Mouse (Mus musculus) limb, embryonic 11.5 days (tissue): ENCODE data around the gene Dnajc14. TPM values are rescaled to one million over a fixed set of nuclear protein-coding genes. Genes with fewer than 3 reads are reported as not detected.

Experiments
- ATAC-seq: fragments of 200-750 bp; cut with Nextera tagmentation; 2 replicates; pipeline ENCODE4 v1.8.0; 2017; ENCODE audit warnings: low read depth; ENCODE audit not compliant: insufficient number of reproducible peaks, low FRiP score, low TSS enrichment
- DNase-seq: peaks from one replicate; pipeline ENCODE4 v3.0.0-alpha.2; 2015; ENCODE audit warnings: low spot score
- H3K27ac ChIP-seq: fragments of 300-500 bp; sonication (generic); replicated peaks from 2 replicates; pipeline ENCODE4 v1.5.1; 2014; ENCODE audit warnings: low read depth, mild to moderate bottlenecking, low read length
- H3K27me3 ChIP-seq: fragments of 300-500 bp; sonication (generic); 2 replicates; pipeline ENCODE4 v1.6.1; 2014; ENCODE audit warnings: mild to moderate bottlenecking, low read length, mixed read lengths; ENCODE audit not compliant: control insufficient read depth, insufficient read depth
- H3K36me3 ChIP-seq: fragments of 300-500 bp; sonication (generic); 2 replicates; pipeline ENCODE4 v1.6.1; 2014; ENCODE audit warnings: mild to moderate bottlenecking, low read length, moderate library complexity, mixed read lengths; ENCODE audit not compliant: control insufficient read depth, insufficient read depth
- H3K4me1 ChIP-seq: fragments of 300-500 bp; sonication (generic); 2 replicates; pipeline ENCODE4 v1.6.1; 2014; ENCODE audit warnings: low read length, mixed read lengths; ENCODE audit not compliant: control insufficient read depth, insufficient read depth
- H3K4me2 ChIP-seq: fragments of 300-500 bp; sonication (generic); 2 replicates; pipeline ENCODE4 v1.6.1; 2014; ENCODE audit warnings: low read depth, mild to moderate bottlenecking, moderate library complexity; ENCODE audit not compliant: severe bottlenecking
- H3K4me3 ChIP-seq: fragments of 300-500 bp; sonication (generic); 2 replicates; pipeline ENCODE4 v1.5.1; 2014; ENCODE audit warnings: low read depth, low read length
- H3K9ac ChIP-seq: fragments of 300-500 bp; sonication (generic); 2 replicates; pipeline ENCODE4 v1.6.1; 2014; ENCODE audit warnings: mild to moderate bottlenecking, low read length
- H3K9me3 ChIP-seq: fragments of 300-500 bp; sonication (generic); 2 replicates; pipeline ENCODE4 v1.6.1; 2016; ENCODE audit warnings: low read length; ENCODE audit not compliant: control insufficient read depth
- WGBS: fragments of 180-500 bp; shearing (Covaris S2); extraction: QIAGEN DNeasy Blood & Tissue Kit; methylation state at CpG from one replicate; pipeline ENCODE4 v1.1.7; 2014; 5-methylcytosine and 5-hydroxymethylcytosine counted together
- polyA plus RNA-seq: library from polyadenylated mRNA; unstranded; fragments of >200 nt; fragmentation: Nextera tagmentation; extraction: Ambion mirVana; gene quantifications from 2 replicates; pipeline ENCODE4 v1.2.1, GENCODE M21; 2014

The Dnajc14 gene
- polyA plus RNA-seq, 1 experiment from 2014 or later: 33.3 TPM

GRCm38 (mm10) chr10:128823821-128824220 lies 20.0 kb downstream of the Dnajc14 start:
- no peak overlapping the region for H3K27ac ChIP-seq
- peaks cover 2% of the 10 kb centered on the region; the same call in 1 of the 2 replicates for H3K36me3 ChIP-seq
- DNase-seq: no peak
- no peaks in the 10 kb centered on the region for H3K9me3 ChIP-seq
- 0 out of 2 replicates have a peak, but pooled peaks cover 3% of the 10 kb centered on the region for H3K4me1 ChIP-seq
- H3K4me3 ChIP-seq: no peak overlapping the region
- WGBS: 97% methylated on average over 9 of the region's 9 CpGs
- no peak for ATAC-seq
- no peak overlapping the region for H3K9ac ChIP-seq
- no peak overlapping the region for H3K4me2 ChIP-seq
- no peaks in the 10 kb centered on the region for H3K27me3 ChIP-seq

DNA sequence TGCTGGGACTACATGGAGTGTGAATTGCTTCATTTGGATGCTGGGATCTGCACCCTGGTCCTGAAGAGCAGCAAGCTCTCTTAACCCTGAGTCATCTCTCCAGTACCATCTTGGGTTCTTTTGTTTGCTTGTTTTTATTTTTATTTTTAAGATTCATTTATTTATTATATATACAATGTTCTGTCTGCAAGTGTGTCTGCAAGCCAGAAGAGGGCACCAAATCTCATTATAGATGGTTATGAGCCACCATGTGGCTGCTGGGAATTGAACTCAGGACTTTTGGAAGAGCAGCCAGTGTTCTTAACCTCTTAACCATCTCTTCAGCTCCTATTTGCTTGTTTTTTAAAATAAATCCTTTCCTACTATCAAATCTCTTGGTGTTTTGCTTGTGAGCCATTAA lies 33.5 kb downstream of the Dnajc14 start:
- ATAC-seq (no peak), DNase-seq (no peak)
- no peaks in the 10 kb centered on the region for H3K4me1 ChIP-seq
- H3K36me3 ChIP-seq: peaks cover 19% of the 10 kb centered on the region; the same call in 1 of the 2 replicates
- H3K4me2 ChIP-seq: no peak overlapping the region
- no peak overlapping the region for H3K4me3 ChIP-seq
- no peak overlapping the region for H3K9ac ChIP-seq
- no peaks in the 10 kb centered on the region for H3K9me3 ChIP-seq
- no peaks in the 10 kb centered on the region for H3K27me3 ChIP-seq
- H3K27ac ChIP-seq: no peak overlapping the region

DNA sequence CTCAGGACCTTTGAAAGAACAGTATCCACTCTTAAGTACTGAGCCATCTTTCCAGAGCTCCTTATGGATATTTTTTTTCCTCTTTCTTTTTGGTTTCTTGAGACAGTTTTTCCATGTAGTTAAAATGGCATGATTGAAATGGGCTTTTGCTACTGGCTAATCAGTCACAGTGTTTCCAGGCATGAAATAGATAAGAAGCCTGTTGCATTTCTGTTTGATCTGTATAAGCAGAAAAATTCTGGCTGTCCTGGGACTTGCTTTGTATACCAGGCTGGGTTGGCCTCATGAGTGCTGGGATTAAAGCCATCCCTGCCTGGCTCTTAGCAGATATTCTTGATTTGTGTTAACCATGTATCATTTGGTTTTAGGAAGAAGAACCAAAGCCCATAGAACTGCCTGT lies 35.6 kb downstream of the Dnajc14 start:
- ATAC-seq: no peak
- Histone ChIP-seq H3K27me3 (no peaks in the 10 kb centered on the region), H3K4me1 (no peaks in the 10 kb centered on the region), H3K36me3 (peaks cover 11% of the 10 kb centered on the region; the same call in 1 of the 2 replicates), H3K9ac (no peak overlapping the region), H3K9me3 (no peaks in the 10 kb centered on the region), H3K4me2 (no peak overlapping the region), H3K4me3 (no peak overlapping the region), H3K27ac (no peak overlapping the region)
- DNase-seq: no peak

DNA sequence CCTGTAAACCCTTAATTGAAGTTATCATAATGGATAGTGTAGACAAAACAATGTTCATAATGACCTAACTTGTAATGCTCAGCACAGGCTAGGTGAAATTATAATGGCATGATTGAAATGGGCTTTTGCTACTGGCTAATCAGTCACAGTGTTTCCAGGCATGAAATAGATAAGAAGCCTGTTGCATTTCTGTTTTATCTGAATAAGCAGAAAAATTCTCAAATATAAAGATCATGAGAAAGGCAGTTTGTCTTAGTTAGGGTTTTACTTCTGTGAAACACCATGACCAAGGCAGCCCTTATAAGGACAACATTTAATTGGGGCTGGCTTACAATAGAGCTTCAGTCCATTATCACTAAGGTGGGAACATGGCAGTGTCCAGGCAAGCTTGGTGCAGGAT lies 36.8 kb downstream of the Dnajc14 start:
- ATAC-seq: no peak

GRCm38 (mm10) chr10:128843260-128843659 lies 39.4 kb downstream of the Dnajc14 start:
- Histone ChIP-seq H3K4me1 (0 out of 2 replicates have a peak, but pooled peaks cover 5% of the 10 kb centered on the region), H3K4me3 (no peak overlapping the region), H3K27ac (no peak overlapping the region), H3K9ac (no peak overlapping the region), H3K36me3 (peaks cover 7% of the 10 kb centered on the region; the same call in 1 of the 2 replicates), H3K27me3 (no peaks in the 10 kb centered on the region), H3K9me3 (no peaks in the 10 kb centered on the region), H3K4me2 (no peak overlapping the region)
- 95% methylated on average over 5 of the region's 5 CpGs for WGBS
- DNase-seq (no peak), ATAC-seq (no peak)

More for the DNA sequence above, 36.8 kb downstream of the Dnajc14 start:
- peaks cover 7% of the 10 kb centered on the region; the same call in 1 of the 2 replicates for H3K36me3 ChIP-seq
- H3K4me3 ChIP-seq: no peak overlapping the region
- H3K4me2 ChIP-seq: no peak overlapping the region
- no peak for DNase-seq
- no peak overlapping the region for H3K9ac ChIP-seq
- H3K4me1 ChIP-seq: 0 out of 2 replicates have a peak, but pooled peaks cover 5% of the 10 kb centered on the region
- H3K9me3 ChIP-seq: no peaks in the 10 kb centered on the region
- no peaks in the 10 kb centered on the region for H3K27me3 ChIP-seq
- H3K27ac ChIP-seq: no peak overlapping the region

DNA sequence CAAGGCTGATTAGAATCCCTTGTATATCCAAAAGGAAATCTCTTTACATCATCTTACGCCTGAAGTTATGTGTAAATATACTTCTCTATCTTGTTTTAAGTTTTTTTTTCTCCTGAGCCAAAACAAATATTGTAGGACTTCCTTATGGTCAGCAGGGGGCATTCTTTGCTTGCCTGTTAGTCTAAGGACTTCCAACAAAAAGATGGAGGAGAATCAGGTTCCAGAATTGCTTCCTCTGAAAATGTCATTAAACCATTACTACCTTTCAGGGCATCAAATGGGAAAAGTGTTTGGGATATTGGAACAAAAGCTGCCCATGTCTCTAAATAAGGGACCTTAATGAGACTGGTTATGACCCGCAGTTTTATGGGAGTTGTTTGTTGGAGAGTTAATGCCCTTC lies 41.7 kb downstream of the Dnajc14 start:
- no peak overlapping the region for H3K4me2 ChIP-seq
- 0 out of 2 replicates have a peak, but pooled peaks cover 5% of the 10 kb centered on the region for H3K4me1 ChIP-seq
- H3K27me3 ChIP-seq: no peaks in the 10 kb centered on the region
- no peak overlapping the region for H3K4me3 ChIP-seq
- H3K36me3 ChIP-seq: peaks cover 14% of the 10 kb centered on the region; the same call in 1 of the 2 replicates
- ATAC-seq (no peak), DNase-seq (no peak)
- 59% methylated on average over 2 of the region's 2 CpGs for WGBS
- no peaks in the 10 kb centered on the region for H3K9me3 ChIP-seq
- H3K27ac ChIP-seq: no peak overlapping the region
- H3K9ac ChIP-seq: no peak overlapping the region

DNA sequence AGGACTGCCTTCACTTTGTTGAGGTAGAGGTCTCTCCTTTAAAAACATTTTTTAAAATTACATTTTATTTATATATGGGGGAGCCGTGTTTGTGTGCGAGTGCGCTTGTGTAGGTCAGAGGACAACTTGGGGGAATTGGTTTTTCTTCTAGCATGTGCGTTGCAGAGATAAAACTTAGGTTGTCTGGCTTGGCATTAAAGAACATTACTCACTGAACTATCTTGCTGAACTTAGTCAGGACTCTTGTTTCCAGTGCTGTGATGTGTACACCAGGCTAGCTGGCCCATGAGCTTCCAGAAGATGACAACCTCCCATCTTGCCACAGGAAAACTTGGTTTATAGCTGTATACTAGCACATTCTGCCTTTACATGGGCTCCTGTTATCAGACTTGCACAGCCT lies 42.8 kb downstream of the Dnajc14 start:
- Histone ChIP-seq H3K27me3 (no peaks in the 10 kb centered on the region), H3K36me3 (peaks cover 9% of the 10 kb centered on the region; the same call in 1 of the 2 replicates), H3K27ac (no peak overlapping the region), H3K9me3 (no peaks in the 10 kb centered on the region), H3K4me1 (0 out of 2 replicates have a peak, but pooled peaks cover 5% of the 10 kb centered on the region), H3K4me3 (no peak overlapping the region), H3K9ac (no peak overlapping the region), H3K4me2 (no peak overlapping the region)
- no peak for DNase-seq
- ATAC-seq: no peak
- WGBS: 95% methylated on average over 4 of the region's 4 CpGs

DNA sequence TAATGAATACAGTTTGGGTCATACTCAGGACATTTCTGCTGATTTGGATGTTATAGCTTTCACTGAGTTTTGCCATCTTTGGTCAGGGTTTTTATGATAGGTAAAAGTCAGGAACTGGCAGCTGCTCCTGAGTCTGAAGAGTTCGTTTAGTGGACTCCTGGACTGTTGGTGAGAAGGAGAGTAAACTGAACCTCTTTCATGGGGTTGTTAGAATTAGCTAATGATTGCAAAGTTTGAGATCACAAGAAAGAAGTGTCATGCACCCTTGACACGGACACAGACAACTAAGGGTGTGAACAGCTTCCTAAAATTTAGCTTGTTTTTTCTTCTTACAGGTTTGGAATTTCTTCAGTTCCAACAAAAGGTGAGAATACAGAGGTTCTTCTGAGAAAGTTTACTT lies 44.6 kb downstream of the Dnajc14 start:
- Histone ChIP-seq H3K4me2 (no peak overlapping the region), H3K27ac (no peak overlapping the region), H3K27me3 (no peaks in the 10 kb centered on the region), H3K4me3 (no peak overlapping the region), H3K9me3 (no peaks in the 10 kb centered on the region), H3K9ac (no peak overlapping the region), H3K36me3 (peaks cover 12% of the 10 kb centered on the region; the same call in 1 of the 2 replicates), H3K4me1 (0 out of 2 replicates have a peak, but pooled peaks cover 5% of the 10 kb centered on the region)
- no peak for DNase-seq
- ATAC-seq: no peak
- 62% methylated on average over 2 of the region's 2 CpGs for WGBS

DNA sequence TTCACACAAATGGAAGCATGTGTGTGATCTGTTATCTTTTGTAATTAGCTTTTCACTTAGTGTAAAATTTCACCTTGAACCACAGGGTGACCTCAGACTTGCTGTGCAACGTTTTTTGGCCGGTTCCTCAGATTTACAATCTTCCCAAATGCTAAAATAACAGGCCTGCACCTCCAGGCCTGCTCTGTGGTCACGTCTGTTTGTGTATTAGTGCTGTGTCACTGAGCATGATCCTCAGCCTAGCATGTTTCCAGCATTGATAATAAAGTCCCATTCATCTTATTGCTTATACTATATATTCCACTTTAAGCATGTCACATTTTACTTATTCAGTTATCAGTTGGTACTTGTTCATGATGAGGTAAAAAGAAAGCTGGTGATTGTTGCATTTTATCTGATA lies 46.5 kb downstream of the Dnajc14 start:
- Histone ChIP-seq H3K27ac (no peak overlapping the region), H3K9ac (no peak overlapping the region), H3K4me2 (no peak overlapping the region), H3K27me3 (no peaks in the 10 kb centered on the region), H3K4me3 (no peak overlapping the region), H3K36me3 (peaks cover 15% of the 10 kb centered on the region; the same call in 1 of the 2 replicates), H3K9me3 (no peaks in the 10 kb centered on the region), H3K4me1 (no peaks in the 10 kb centered on the region)
- no peak for ATAC-seq
- DNase-seq: no peak
- WGBS: 76% methylated on average over 3 of the region's 3 CpGs
